Mouse (Mus musculus): Measurements from ENCODE around the gene Tac2. TPM values are rescaled to one million over a fixed set of nuclear protein-coding genes. Genes with fewer than 3 reads are reported as not detected.

The Tac2 gene
- polyA plus RNA-seq, 1 experiment from 2014 or later, result not detected

DNA sequence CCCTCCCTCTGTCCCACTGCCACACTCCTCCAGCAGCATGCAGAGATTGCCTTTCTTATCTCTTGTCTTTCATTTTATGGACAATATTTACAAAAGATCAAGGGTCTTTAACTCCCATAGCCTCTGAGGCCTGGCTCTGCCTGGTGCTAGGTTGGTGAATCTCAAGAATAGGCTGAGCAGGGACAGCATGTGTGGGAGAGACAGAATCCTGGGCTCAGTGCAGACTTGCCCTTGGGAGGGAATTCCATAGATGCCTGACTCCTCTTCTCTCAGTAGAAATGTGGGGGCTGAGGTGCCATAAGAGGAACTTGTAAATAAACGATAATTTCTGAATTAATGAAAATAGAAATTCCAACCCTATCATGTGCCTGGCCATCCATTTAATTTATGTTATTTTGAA lies 42.3 kb downstream of the Tac2 start:
- no peak for ATAC-seq (ENCODE audit: borderline replicate concordance, extremely low read depth, low FRiP score, low TSS enrichment)
- no peak overlapping the region for H3K27ac ChIP-seq
- no peaks in the 10 kb centered on the region for H3K4me1 ChIP-seq
- no peaks in the 10 kb centered on the region for H3K9me3 ChIP-seq
- H3K36me3 ChIP-seq, result no peaks in the 10 kb centered on the region
- no peaks in the 10 kb centered on the region for H3K27me3 ChIP-seq
- H3K4me2 ChIP-seq, result no peak overlapping the region
- H3K9ac ChIP-seq, result no peak overlapping the region
- WGBS, result 78% methylated on average over 1 of the region's 1 CpGs
- no peak overlapping the region for H3K4me3 ChIP-seq

GRCm38 (mm10) chr10:127776011-127776410 lies 51.7 kb downstream of the Tac2 start, which contains the start of gene Rdh9:
Rdh9 (plus strand) TSS chr10:127776386.
- Histone ChIP-seq H3K4me2 (no peak within 1 kb of the TSS), H3K27me3 (no peaks in the 10 kb centered on the region), H3K36me3 (no peaks in the 10 kb centered on the region), H3K9ac (no peak within 1 kb of the TSS), H3K9me3 (no peaks in the 10 kb centered on the region), H3K27ac (no peak within 1 kb of the TSS), H3K4me3 (no peak within 1 kb of the TSS), H3K4me1 (no peaks in the 10 kb centered on the region)
- 64% methylated on average over 2 of the region's 2 CpGs for WGBS
- ATAC-seq (ENCODE audit: borderline replicate concordance, extremely low read depth, low FRiP score, low TSS enrichment), result no peak

Other genes with a start within 250 kb of the Tac2 start
- 0.64 and 1.0 TPM in 2 replicates for gene Stac3, start 222.8 kb upstream of the Tac2 start, polyA plus RNA-seq (2015; fragmentation: Nextera tagmentation; extraction: Ambion mirVana)
- gene Ndufa4l2, start 209.5 kb upstream of the Tac2 start, polyA plus RNA-seq (2015; fragmentation: Nextera tagmentation; extraction: Ambion mirVana), result 89.4 and 100 TPM in 2 replicates
- gene Shmt2, start 202.0 kb upstream of the Tac2 start, polyA plus RNA-seq (2015; fragmentation: Nextera tagmentation; extraction: Ambion mirVana), result 110 and 111 TPM in 2 replicates
- 1.3 and 1.9 TPM in 2 replicates for gene Nxph4, start 189.9 kb upstream of the Tac2 start, polyA plus RNA-seq (2015; fragmentation: Nextera tagmentation; extraction: Ambion mirVana)
- gene Lrp1, start 103.3 kb upstream of the Tac2 start, polyA plus RNA-seq (2015; fragmentation: Nextera tagmentation; extraction: Ambion mirVana), result 72.6 and 73.6 TPM in 2 replicates
- 33.1 and 37.6 TPM in 2 replicates for gene Stat6, start 81.5 kb upstream of the Tac2 start, polyA plus RNA-seq (2015; fragmentation: Nextera tagmentation; extraction: Ambion mirVana)
- 11.8 TPM in 2 replicates for gene Nemp1, start 57.6 kb upstream of the Tac2 start, polyA plus RNA-seq (2015; fragmentation: Nextera tagmentation; extraction: Ambion mirVana)
- 14.2 and 15.4 TPM in 2 replicates for gene Nab2, start 55.9 kb upstream of the Tac2 start, polyA plus RNA-seq (2015; fragmentation: Nextera tagmentation; extraction: Ambion mirVana)
- 0.20 and 0.34 TPM in 2 replicates for gene Myo1a, start 19.3 kb upstream of the Tac2 start, polyA plus RNA-seq (2015; fragmentation: Nextera tagmentation; extraction: Ambion mirVana)
- 2.9 and 3.1 TPM in 2 replicates for gene Zbtb39, start 15.1 kb downstream of the Tac2 start, polyA plus RNA-seq (2015; fragmentation: Nextera tagmentation; extraction: Ambion mirVana)
- 10.4 and 11.8 TPM in 2 replicates for gene Gpr182, start 27.3 kb downstream of the Tac2 start, polyA plus RNA-seq (2015; fragmentation: Nextera tagmentation; extraction: Ambion mirVana)
- not detected in 2 replicates for gene Rdh1, start 35.2 kb downstream of the Tac2 start, polyA plus RNA-seq (2015; fragmentation: Nextera tagmentation; extraction: Ambion mirVana)
- gene Rdh16f1, start 35.3 kb downstream of the Tac2 start, polyA plus RNA-seq (2015; fragmentation: Nextera tagmentation; extraction: Ambion mirVana), result 0.15 TPM in 1 of 2 replicates, not detected in the other
- 0.15 TPM in 1 of 2 replicates, not detected in the other for gene Rdh9, start 51.9 kb downstream of the Tac2 start, polyA plus RNA-seq (2015; fragmentation: Nextera tagmentation; extraction: Ambion mirVana)
- gene Rdh16, start 76.7 kb downstream of the Tac2 start, polyA plus RNA-seq (2015; fragmentation: Nextera tagmentation; extraction: Ambion mirVana), result not detected in 2 replicates
- gene Rdh19, start 125.5 kb downstream of the Tac2 start, polyA plus RNA-seq (2015; fragmentation: Nextera tagmentation; extraction: Ambion mirVana), result not detected in 2 replicates
- not detected in 2 replicates for gene Rdh16f2, start 142.0 kb downstream of the Tac2 start, polyA plus RNA-seq (2015; fragmentation: Nextera tagmentation; extraction: Ambion mirVana)
- not detected in 2 replicates for gene Rdh7, start 164.3 kb downstream of the Tac2 start, polyA plus RNA-seq (2015; fragmentation: Nextera tagmentation; extraction: Ambion mirVana)
- gene Sdr9c7, start 174.0 kb downstream of the Tac2 start, polyA plus RNA-seq (2015; fragmentation: Nextera tagmentation; extraction: Ambion mirVana), result not detected in 2 replicates

Data from lung, embryonic 15.5 days (tissue).